9 mouse cellular contexts compared by ENCODE assay signal in genomic region chr11:117056958-117057357, GRCm38 (mm10). TPM values are rescaled to one million over a fixed set of nuclear protein-coding genes. Genes with fewer than 3 reads are reported as not detected.
A peak's percentile ranks its signal among the peaks of the same experiment; 100 is the strongest.
DNase-seq lines count a peak whose midpoint lies in the region; ATAC-seq lines count a peak whose summit lies in the region.
"Had no signal": no experiment of that assay in that cellular context is flagged by ENCODE, and none has a peak within 500 bp of the region (broad histone marks: within the 10 kb centered on the region; RNA-seq: fewer than 3 reads in every experiment).

No protein-coding gene starts in this region.

- DNase-seq in CD4-positive, CD25-positive, alpha-beta regulatory T cell, adult 2 months (ENCODE audit: low read depth, low spot score), result peak; percentile 68
- peak; percentile 54 for DNase-seq in c-Kit-positive CD71-positive TER-119-positive erythroid progenitor cells, embryonic 14.5 days (ENCODE audit: low spot score)
- DNase-seq in hindbrain, embryonic 14.5 days (ENCODE audit: low spot score), result peak; percentile 95
- DNase-seq in layer of hippocampus, postnatal 14 days (ENCODE audit: low spot score in 2 of 2), result peak; percentile 88 to 92
- DNase-seq in midbrain, embryonic 11.5 days (ENCODE audit: low spot score, missing footprints), result peak; percentile 98
- peak; percentile 54 for DNase-seq in skeletal muscle tissue, adult 2 months (ENCODE audit: low read depth, low spot score)

- no peak for ATAC-seq in CD4-positive, CD25-positive, alpha-beta regulatory T cell, adult 4 months
- ATAC-seq in forebrain, embryonic 12.5 days (ENCODE audit: low FRiP score), result peak; percentile 47; the same call in 1 of the 2 replicates
- ATAC-seq in hindbrain, embryonic 14.5 days (ENCODE audit: low FRiP score), result peak; percentile 44
- ATAC-seq in midbrain, embryonic 11.5 days (ENCODE audit: low FRiP score), result peak; percentile 69

- H3K36me3 ChIP-seq in forebrain, embryonic 12.5 days (replicated peaks), result no peaks in the 10 kb centered on the region
- no peaks in the 10 kb centered on the region for H3K36me3 ChIP-seq in hindbrain, embryonic 14.5 days (replicated peaks; ENCODE audit: control insufficient read depth, insufficient read depth)
- H3K36me3 ChIP-seq in midbrain, embryonic 11.5 days (ENCODE audit: control insufficient read depth, insufficient read depth, low read length), result no peaks in the 10 kb centered on the region
- H3K36me3 ChIP-seq: limb, embryonic 15.5 days had no signal

- no peak overlapping the region for H3K9ac ChIP-seq in forebrain, embryonic 12.5 days
- H3K9ac ChIP-seq in hindbrain, embryonic 14.5 days, result peak overlapping the region; percentile 50
- peak overlapping the region; percentile 53; the same call in 1 of the 2 replicates for H3K9ac ChIP-seq in midbrain, embryonic 11.5 days (ENCODE audit: low read length)
- H3K9ac ChIP-seq: limb, embryonic 15.5 days had no signal

- peaks cover 25% of the 10 kb centered on the region for H3K4me1 ChIP-seq in forebrain, embryonic 12.5 days
- H3K4me1 ChIP-seq in hindbrain, embryonic 14.5 days (replicated peaks; ENCODE audit: control insufficient read depth, insufficient read depth, low read length), result peaks cover 15% of the 10 kb centered on the region
- H3K4me1 ChIP-seq in midbrain, embryonic 11.5 days (ENCODE audit: control insufficient read depth, insufficient read depth, low read length), result peaks cover 16% of the 10 kb centered on the region

- no peak overlapping the region for H3K4me2 ChIP-seq in forebrain, embryonic 12.5 days
- H3K4me2 ChIP-seq in hindbrain, embryonic 14.5 days (replicated peaks), result 0 out of 2 replicates have a peak overlapping the region, but pooled peaks have one; percentile 18
- no peak overlapping the region for H3K4me2 ChIP-seq in midbrain, embryonic 11.5 days
- H3K4me2 ChIP-seq: limb, embryonic 15.5 days had no signal

- H3K4me3 ChIP-seq in forebrain, embryonic 12.5 days (replicated peaks), result no peak overlapping the region
- H3K4me3 ChIP-seq in hindbrain, embryonic 14.5 days (replicated peaks; ENCODE audit: low read length), result no peak overlapping the region
- no peak overlapping the region for H3K4me3 ChIP-seq in midbrain, embryonic 11.5 days (ENCODE audit: low read depth, low read length)
- H3K4me3 ChIP-seq: limb, embryonic 15.5 days had no signal

- H3K27ac ChIP-seq in forebrain, embryonic 12.5 days, result peak overlapping the region; percentile 69; the same call in 1 of the 2 replicates
- H3K27ac ChIP-seq in hindbrain, embryonic 14.5 days, result peak overlapping the region; percentile 68
- H3K27ac ChIP-seq in midbrain, embryonic 11.5 days (ENCODE audit: low read depth, low read length), result no peak overlapping the region; the same call in 1 of the 2 replicates
- H3K27ac ChIP-seq: limb, embryonic 15.5 days had no signal

- 13% methylated on average over 9 of the region's 9 CpGs for WGBS in forebrain, embryonic 12.5 days
- 9% methylated on average over 9 of the region's 9 CpGs for WGBS in hindbrain, embryonic 14.5 days
- WGBS in midbrain, embryonic 11.5 days, result 10% methylated on average over 9 of the region's 9 CpGs

- H3K9me3 ChIP-seq in forebrain, embryonic 12.5 days, result peaks cover 3% of the 10 kb centered on the region; the same call in 1 of the 2 replicates
- H3K9me3 ChIP-seq in hindbrain, embryonic 14.5 days (ENCODE audit: control insufficient read depth, low read length), result no peaks in the 10 kb centered on the region
- H3K9me3 ChIP-seq in midbrain, embryonic 11.5 days (ENCODE audit: control insufficient read depth, low read length), result no peaks in the 10 kb centered on the region
- H3K9me3 ChIP-seq: limb, embryonic 15.5 days had no signal

- peaks cover 17% of the 10 kb centered on the region; the same call in 1 of the 2 replicates for H3K27me3 ChIP-seq in forebrain, embryonic 12.5 days
- H3K27me3 ChIP-seq in hindbrain, embryonic 14.5 days (ENCODE audit: control insufficient read depth, insufficient read depth, low read length), result no peaks in the 10 kb centered on the region
- H3K27me3 ChIP-seq in midbrain, embryonic 11.5 days (ENCODE audit: control insufficient read depth, insufficient read depth, low read length), result no peaks in the 10 kb centered on the region
- H3K27me3 ChIP-seq: limb, embryonic 15.5 days had no signal

RNA-seq across cellular contexts. Expression of gene Sec14l1, which starts 58.0 kb away (rescaled TPM):
- 10 to 100 TPM; 11.9 to 18.9 TPM for polyA plus RNA-seq in CD4-positive, CD25-positive, alpha-beta regulatory T cell, adult 4 months (2017; shearing (Covaris generic))
- polyA plus RNA-seq in forebrain, embryonic 12.5 days (2016; fragmentation: Nextera tagmentation; extraction: Ambion mirVana), result 67.2 and 67.6 TPM in 2 replicates
- polyA plus RNA-seq in hindbrain, embryonic 14.5 days (2014; fragmentation: Nextera tagmentation; extraction: Ambion mirVana), result 41.2 and 41.9 TPM in 2 replicates
- total RNA-seq in layer of hippocampus, postnatal 14 days (2021), result 100 to 1,000 TPM; 171 to 174 TPM
- 32.4 and 36.7 TPM in 2 replicates for polyA plus RNA-seq in midbrain, embryonic 11.5 days (2014; fragmentation: Nextera tagmentation; extraction: Ambion mirVana)
